Mouse (Mus musculus) lung, postnatal 0 days (tissue): ENCODE measurements around the gene Cldn3. TPM values are rescaled to one million over a fixed set of nuclear protein-coding genes. Genes with fewer than 3 reads are reported as not detected.
"Not testable (repeated sequence)": the region's sequence is repeated elsewhere in the genome, so short reads cannot be mapped to it uniquely, and the experiment has no call there.

Experiments
- ATAC-seq: fragments of 200-750 bp; cut with Nextera tagmentation; 2 replicates; pipeline ENCODE4 v1.8.0; 2017; ENCODE audit warnings: moderate library complexity
- DNase-seq: peaks from one replicate; pipeline ENCODE4 v3.0.0-alpha.2; 2016; ENCODE audit warnings: low spot score
- H3K27ac ChIP-seq: fragments of 300-500 bp; sonication (generic); 2 replicates; pipeline ENCODE4 v1.5.1; 2014; ENCODE audit warnings: antibody characterized with exemption, mild to moderate bottlenecking, low read length, mixed read lengths
- H3K27me3 ChIP-seq: fragments of 300-500 bp; sonication (generic); replicated peaks from 2 replicates; pipeline ENCODE4 v1.6.1; 2014; ENCODE audit warnings: low read length, mixed read lengths; ENCODE audit not compliant: insufficient read depth
- H3K36me3 ChIP-seq: fragments of 300-500 bp; sonication (generic); 2 replicates; pipeline ENCODE4 v1.6.1; 2014; ENCODE audit warnings: low read length, mixed read lengths; ENCODE audit not compliant: insufficient read depth
- H3K4me1 ChIP-seq: fragments of 300-500 bp; sonication (generic); 2 replicates; pipeline ENCODE4 v1.6.1; 2014; ENCODE audit warnings: antibody characterized with exemption, low read depth, low read length, mixed read lengths; ENCODE audit not compliant: insufficient read depth
- H3K4me2 ChIP-seq: fragments of 300-500 bp; sonication (generic); replicated peaks from 2 replicates; pipeline ENCODE4 v1.6.1; 2014; ENCODE audit warnings: low read depth, mild to moderate bottlenecking, low read length, moderate library complexity, mixed read lengths
- H3K4me3 ChIP-seq: fragments of 300-500 bp; sonication (generic); 2 replicates; pipeline ENCODE4 v1.5.1; 2014; ENCODE audit warnings: low read depth, low read length
- H3K9ac ChIP-seq: fragments of 300-500 bp; sonication (generic); replicated peaks from 2 replicates; pipeline ENCODE4 v1.6.1; 2014; ENCODE audit warnings: low read depth, mild to moderate bottlenecking
- H3K9me3 ChIP-seq: fragments of 300-500 bp; sonication (generic); 2 replicates; pipeline ENCODE4 v1.6.1; 2016; ENCODE audit warnings: low read length, mixed read lengths
- CTCF ChIP-seq: IDR thresholded peaks from 2 replicates; pipeline ENCODE4 v1.5.1; 2016; ENCODE audit warnings: antibody characterized with exemption, mild to moderate bottlenecking
- EP300 ChIP-seq: IDR thresholded peaks from 2 replicates; pipeline ENCODE4 v1.6.1; 2016; ENCODE audit warnings: antibody characterized with exemption, mild to moderate bottlenecking, control low read depth
- WGBS: fragments of 180-500 bp; shearing (Covaris S2); extraction: QIAGEN DNeasy Blood & Tissue Kit; methylation state at CpG from one replicate; pipeline ENCODE4 v1.1.7; 2014; 5-methylcytosine and 5-hydroxymethylcytosine counted together
- polyA plus RNA-seq: library from polyadenylated mRNA; unstranded; fragments of >200 nt; fragmentation: Nextera tagmentation; extraction: Ambion mirVana; gene quantifications from 2 replicates; pipeline ENCODE4 v1.2.1, GENCODE M21; 2015

The Cldn3 gene
- polyA plus RNA-seq, result 547 and 583 TPM in 2 replicates

DNA sequence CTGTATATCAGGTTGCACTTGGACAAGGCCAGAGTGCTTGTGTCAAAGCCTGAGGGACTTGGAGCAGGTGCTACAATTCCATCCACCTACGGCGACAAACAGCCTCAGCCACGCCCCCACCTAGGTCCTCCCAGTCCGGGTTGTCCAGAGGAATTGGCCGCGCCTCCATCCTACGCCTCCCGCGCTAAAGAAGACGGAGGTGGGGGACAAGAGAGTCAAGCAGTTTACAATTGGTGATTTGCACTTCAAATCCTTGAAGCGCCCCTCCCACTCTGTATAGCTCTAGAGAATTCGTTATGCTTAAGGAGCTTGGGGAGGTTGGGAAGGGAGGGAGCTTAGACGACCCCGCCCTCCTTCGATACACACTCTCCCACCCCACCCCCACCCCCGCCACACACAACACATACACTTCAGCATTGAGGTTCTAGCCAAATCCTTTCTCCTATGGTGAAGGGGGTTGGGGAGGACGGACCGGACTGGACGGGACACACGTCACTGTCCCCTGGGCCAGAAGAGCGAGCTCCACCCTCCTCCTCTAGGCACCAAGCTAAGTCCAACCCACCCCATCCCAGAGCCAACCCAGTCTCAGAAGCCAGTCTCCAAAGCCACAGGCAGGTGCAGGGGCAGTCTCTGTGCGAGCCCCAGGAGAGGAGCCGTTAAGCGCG lies at the start of gene Cldn3:
Gene Cldn3, plus strand, starts transcription at position 582 of the 665 bp plus-strand sequence.
- Histone ChIP-seq H3K4me1 (peaks cover 16% of the 10 kb centered on the region; the same call in 1 of the 2 replicates), H3K9ac (peak within 1 kb of the TSS; percentile 88), H3K27ac (peak within 1 kb of the TSS; percentile 95), H3K27me3 (peaks cover 19% of the 10 kb centered on the region), H3K4me2 (peak within 1 kb of the TSS; percentile 49), H3K36me3 (no peaks in the 10 kb centered on the region), H3K9me3 (no peaks in the 10 kb centered on the region), H3K4me3 (peak within 1 kb of the TSS; percentile 55)
- peak; percentile 72 for TF ChIP-seq EP300
- no peak for TF ChIP-seq CTCF
- ATAC-seq (peak; percentile 91), DNase-seq (peak; percentile 98)
- WGBS, result under 1% methylated on average over 24 of the region's 25 CpGs

DNA sequence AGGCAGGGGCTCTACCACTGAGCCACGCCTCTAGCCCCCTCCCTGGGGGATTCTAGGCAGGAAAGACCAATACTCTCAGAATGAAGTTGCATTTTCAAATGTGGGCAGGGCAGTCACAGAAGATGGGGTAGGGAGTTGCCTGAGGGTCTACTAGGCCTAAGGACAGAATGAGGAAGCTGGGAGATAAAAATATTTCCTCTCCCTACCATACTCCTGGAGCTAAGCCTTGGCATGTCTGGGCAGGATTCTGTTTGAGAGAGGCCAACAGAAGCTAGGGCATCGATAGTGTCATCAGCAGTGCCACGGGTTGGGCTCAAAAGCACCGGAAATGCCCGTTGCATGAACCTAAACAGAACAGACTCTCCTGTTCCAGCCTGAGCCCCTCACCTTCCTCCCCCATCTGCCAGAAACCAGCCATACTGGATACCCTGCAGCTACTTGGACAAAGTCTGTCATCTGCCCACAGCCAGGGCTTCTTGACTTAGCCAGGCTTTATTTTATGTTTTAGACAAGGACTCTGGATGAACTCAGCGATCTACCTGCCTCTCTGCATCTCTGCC lies 49.3 kb upstream of the Cldn3 start:
- DNase-seq (no peak), ATAC-seq (no peak)
- no peaks in the 10 kb centered on the region for H3K9me3 ChIP-seq
- no peaks in the 10 kb centered on the region for H3K27me3 ChIP-seq
- no peak overlapping the region for H3K9ac ChIP-seq
- no peaks in the 10 kb centered on the region for H3K4me1 ChIP-seq
- no peak overlapping the region for H3K27ac ChIP-seq
- H3K4me2 ChIP-seq, result no peak overlapping the region
- H3K4me3 ChIP-seq, result no peak overlapping the region
- WGBS, result 80% methylated on average over 6 of the region's 6 CpGs
- no peak for TF ChIP-seq EP300
- no peak for TF ChIP-seq CTCF
- no peaks in the 10 kb centered on the region for H3K36me3 ChIP-seq

DNA sequence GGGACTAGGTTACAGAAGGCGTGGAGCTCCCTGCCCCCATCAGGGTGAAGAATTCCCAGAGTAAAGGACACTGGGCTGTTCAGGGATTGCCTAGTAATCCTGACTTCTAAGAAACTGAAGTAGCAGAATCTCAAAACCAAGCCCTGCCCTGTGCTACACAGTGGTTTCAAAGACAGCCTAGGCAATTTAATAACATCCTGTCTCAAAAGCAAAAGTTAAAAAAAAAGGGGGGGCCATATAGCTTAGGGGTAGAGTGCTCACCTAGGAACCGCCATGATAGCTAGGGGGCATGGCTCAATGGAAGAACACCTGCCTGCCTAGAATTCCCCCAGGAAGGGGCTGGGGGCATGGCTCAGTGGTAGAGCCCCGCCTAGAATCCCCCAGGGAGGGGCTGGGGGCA lies 46.9 kb upstream of the Cldn3 start:
- Histone ChIP-seq H3K4me3 (no peak overlapping the region), H3K4me1 (no peaks in the 10 kb centered on the region), H3K27ac (no peak overlapping the region), H3K9ac (no peak overlapping the region), H3K27me3 (no peaks in the 10 kb centered on the region), H3K4me2 (no peak overlapping the region), H3K9me3 (no peaks in the 10 kb centered on the region), H3K36me3 (no peaks in the 10 kb centered on the region)
- 79% methylated on average over 3 of the region's 3 CpGs for WGBS
- DNase-seq (no peak), ATAC-seq (no peak)
- TF ChIP-seq EP300 (no peak), CTCF (no peak)

DNA sequence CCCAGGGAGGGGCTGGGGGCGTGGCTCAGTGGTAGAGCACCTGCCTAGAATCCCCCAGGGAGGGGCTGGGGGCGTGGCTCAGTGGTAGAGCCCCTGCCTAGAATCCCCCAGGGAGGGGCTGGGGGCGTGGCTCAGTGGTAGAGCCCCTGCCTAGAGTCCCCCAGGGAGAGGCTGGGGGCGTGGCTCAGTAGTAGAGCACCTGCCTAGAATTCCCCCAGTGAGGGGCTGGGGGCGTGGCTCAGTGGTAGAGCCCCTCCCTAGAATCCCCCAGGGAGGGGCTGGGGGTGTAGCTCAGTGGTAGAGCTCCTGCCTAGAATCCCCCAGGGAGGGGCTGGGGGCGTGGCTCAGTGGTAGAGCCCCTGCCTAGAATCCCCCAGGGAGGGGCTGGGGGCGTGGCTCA lies 46.5 kb upstream of the Cldn3 start:
- not testable (repeated sequence) for H3K4me2 ChIP-seq, H3K9me3 ChIP-seq, H3K4me1 ChIP-seq, DNase-seq, H3K27ac ChIP-seq, H3K9ac ChIP-seq, H3K27me3 ChIP-seq, H3K4me3 ChIP-seq, H3K36me3 ChIP-seq, ATAC-seq
- 89% methylated on average over 2 of the region's 7 CpGs for WGBS

DNA sequence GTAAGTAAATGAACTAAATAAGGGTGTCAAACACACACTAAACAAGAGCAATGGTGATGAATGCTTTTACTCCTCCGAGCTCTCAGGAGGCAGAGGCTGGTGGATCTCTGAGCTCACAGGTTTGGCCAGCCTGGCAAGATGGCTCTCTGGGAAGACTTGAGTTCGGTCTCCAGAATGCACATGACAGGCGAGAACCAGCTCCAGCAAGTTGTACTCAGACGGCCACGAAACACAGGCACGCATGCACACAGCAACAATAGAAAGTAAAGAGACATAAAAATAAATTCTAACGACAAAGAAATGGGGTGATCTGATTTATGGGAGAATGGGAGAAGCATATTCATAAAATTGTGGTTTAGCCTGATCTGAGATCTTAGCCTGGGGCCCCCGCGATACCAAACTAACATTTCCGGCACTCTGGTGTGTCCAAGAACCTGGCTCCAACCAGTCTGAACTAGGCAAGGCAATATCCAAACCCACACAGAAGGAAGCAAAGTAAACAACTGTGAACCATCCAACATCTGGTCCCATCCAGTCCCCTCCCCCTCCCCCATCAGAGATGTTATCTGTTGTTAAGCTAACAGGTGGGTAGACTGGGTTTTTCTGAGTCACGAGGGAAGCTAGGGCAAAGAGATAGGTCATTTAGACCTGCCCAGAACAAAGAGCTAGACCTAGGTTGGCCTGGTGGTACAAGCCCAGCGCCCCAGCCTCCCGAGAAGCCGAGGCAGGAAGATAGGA lies 44.4 kb upstream of the Cldn3 start:
- Histone ChIP-seq H3K4me2 (no peak overlapping the region), H3K27ac (no peak overlapping the region)
- WGBS, result 62% methylated on average over 14 of the region's 14 CpGs

DNA sequence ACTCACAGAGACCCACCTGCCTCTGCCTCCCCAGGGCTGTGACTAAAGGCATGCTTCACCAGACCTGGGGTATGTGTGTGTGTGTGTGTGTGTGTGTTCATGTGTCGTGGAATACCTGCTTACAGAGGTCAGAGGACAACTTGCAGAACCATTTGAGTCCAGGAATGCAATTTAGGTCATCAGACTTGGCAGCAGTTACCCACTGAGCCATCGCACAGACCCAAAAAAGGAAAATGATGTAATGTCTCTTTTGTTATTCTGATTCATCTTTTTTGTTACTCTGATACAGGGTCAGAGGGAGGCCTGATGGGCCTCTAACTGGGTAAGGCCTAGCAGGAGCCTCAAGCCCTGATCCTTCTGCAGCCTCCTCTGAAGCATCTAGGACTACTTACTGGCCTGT lies 43.3 kb upstream of the Cldn3 start:
- WGBS, result 58% methylated on average over 2 of the region's 2 CpGs

More for the DNA sequence above, 44.4 kb upstream of the Cldn3 start:
- Histone ChIP-seq H3K9me3 (no peaks in the 10 kb centered on the region), H3K27me3 (no peaks in the 10 kb centered on the region), H3K4me3 (no peak overlapping the region), H3K4me1 (no peaks in the 10 kb centered on the region), H3K36me3 (no peaks in the 10 kb centered on the region), H3K9ac (no peak overlapping the region)
- ATAC-seq (no peak), DNase-seq (no peak)
- no peak for TF ChIP-seq EP300
- no peak for TF ChIP-seq CTCF

More for the DNA sequence above, 43.3 kb upstream of the Cldn3 start:
- no peaks in the 10 kb centered on the region for H3K9me3 ChIP-seq
- no peak overlapping the region for H3K27ac ChIP-seq
- TF ChIP-seq CTCF (no peak), EP300 (peak; percentile 48; the same call in 1 of the 2 replicates)
- no peak overlapping the region for H3K4me2 ChIP-seq
- no peaks in the 10 kb centered on the region for H3K36me3 ChIP-seq
- H3K9ac ChIP-seq, result no peak overlapping the region
- no peaks in the 10 kb centered on the region for H3K27me3 ChIP-seq
- H3K4me1 ChIP-seq, result peaks cover 7% of the 10 kb centered on the region; the same call in 1 of the 2 replicates
- no peak overlapping the region for H3K4me3 ChIP-seq
- peak; percentile 51 for DNase-seq
- no peak for ATAC-seq
